Mouse (Mus musculus) liver, postnatal 0 days (tissue): ENCODE results near the gene Anapc16.

ENCODE experiments used
- CTCF ChIP-seq: sonication (generic); IDR thresholded peaks from 2 replicates; pipeline ENCODE4 v1.5.1; 2016; ENCODE audit warnings: antibody characterized with exemption, low read depth
- EP300 ChIP-seq: IDR thresholded peaks from 2 replicates; pipeline ENCODE4 v1.6.1; 2016; ENCODE audit warnings: antibody characterized with exemption, low read depth, mild to moderate bottlenecking

DNA sequence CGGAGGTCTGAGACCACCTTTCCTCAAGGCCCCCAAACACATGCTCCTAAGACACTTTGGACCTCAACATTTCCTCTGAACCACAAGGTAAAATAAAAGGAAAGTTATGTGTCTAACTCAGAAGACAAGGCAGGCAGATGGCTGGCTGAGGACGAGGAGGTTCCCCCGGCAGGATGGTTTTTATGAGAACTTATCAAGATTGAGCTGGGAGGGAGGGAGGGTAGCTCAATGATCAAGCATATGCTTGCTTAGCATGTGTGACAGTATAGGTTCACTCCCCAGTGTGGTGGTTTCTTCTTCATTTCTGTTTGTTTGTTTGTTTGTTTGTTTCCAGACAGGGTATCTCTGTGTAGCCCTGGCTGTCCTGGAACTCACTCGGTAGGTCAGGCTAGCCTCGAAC, 56.6 kb downstream of the Anapc16 start:
- TF ChIP-seq CTCF (no peak), EP300 (no peak)
